Comparison of ENCODE assay signal across 14 mouse cellular contexts in the genomic region with DNA sequence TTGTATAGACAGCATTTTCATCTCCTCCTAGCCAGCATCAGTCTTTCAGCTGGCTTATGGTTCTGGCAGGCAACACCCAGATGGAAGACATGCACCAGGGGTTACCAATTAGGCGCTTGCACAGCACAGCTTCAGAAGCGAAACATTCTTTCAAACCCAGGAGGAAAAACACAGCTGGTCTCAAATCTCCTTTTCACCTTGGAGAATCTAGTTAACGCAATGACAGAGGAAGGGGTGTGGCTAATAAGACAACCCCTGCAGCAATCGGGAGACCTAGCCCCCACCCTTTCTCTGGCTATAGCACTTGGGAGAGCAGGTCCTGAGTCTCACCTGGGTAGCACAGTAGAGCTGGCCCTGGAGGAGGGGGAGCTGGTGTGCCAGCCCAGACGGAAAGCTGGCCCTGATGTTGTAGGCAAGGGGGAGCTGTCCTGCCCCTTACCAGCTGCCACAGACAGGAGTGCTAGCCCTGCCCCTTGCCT.
DNase-seq lines count a peak whose midpoint lies in the region; ATAC-seq lines count a peak whose summit lies in the region.
"Had no signal": no experiment of that assay in that cellular context is flagged by ENCODE, and none has a peak within 500 bp of the region (broad histone marks: within the 10 kb centered on the region; RNA-seq: fewer than 3 reads in every experiment).

No protein-coding gene starts in this region.

- no peak overlapping the region for H3K4me2 ChIP-seq in forebrain, embryonic 15.5 days (replicated peaks)
- no peak overlapping the region for H3K4me2 ChIP-seq in forebrain, embryonic 11.5 days (ENCODE audit: low read depth, low read length, severe bottlenecking)
- peak overlapping the region; percentile 43 for H3K4me2 ChIP-seq in kidney, embryonic 15.5 days
- no peak overlapping the region for H3K4me2 ChIP-seq in hindbrain, embryonic 14.5 days (replicated peaks)

- no peaks in the 10 kb centered on the region for H3K27me3 ChIP-seq in forebrain, embryonic 15.5 days
- H3K27me3 ChIP-seq in forebrain, embryonic 11.5 days (ENCODE audit: control insufficient read depth, insufficient read depth, low read length): no peaks in the 10 kb centered on the region
- H3K27me3 ChIP-seq in kidney, embryonic 15.5 days: no peaks in the 10 kb centered on the region
- H3K27me3 ChIP-seq in hindbrain, embryonic 14.5 days (ENCODE audit: control insufficient read depth, insufficient read depth, low read length): no peaks in the 10 kb centered on the region
- H3K27me3 ChIP-seq: Patski had no signal

- no peak overlapping the region for H3K9ac ChIP-seq in forebrain, embryonic 15.5 days (replicated peaks)
- no peak overlapping the region for H3K9ac ChIP-seq in forebrain, embryonic 11.5 days (ENCODE audit: low read length)
- H3K9ac ChIP-seq in kidney, embryonic 15.5 days: no peak overlapping the region
- H3K9ac ChIP-seq in hindbrain, embryonic 14.5 days: no peak overlapping the region
- H3K9ac ChIP-seq: liver, postnatal 0 days had no signal

- DNase-seq in forebrain, embryonic 11.5 days (ENCODE audit: low spot score): no peak
- DNase-seq in kidney, postnatal 36 days: no peak
- peak; percentile 52 for DNase-seq in ES-CJ7 (ENCODE audit: low read depth, low spot score)
- no peak for DNase-seq in hindbrain, embryonic 14.5 days (ENCODE audit: low spot score)
- no peak for DNase-seq in layer of hippocampus, adult 9-11 months
- DNase-seq in urinary bladder, adult 2 months (ENCODE audit: low spot score): no peak
- DNase-seq: adrenal gland, postnatal 14 days; cerebellum, adult 9-11 months; gastrocnemius, postnatal 14 days; kidney, postnatal 14 days; liver, postnatal 0 days had no signal

- WGBS in forebrain, embryonic 15.5 days: 48% methylated on average over 5 of the region's 5 CpGs
- 51% methylated on average over 5 of the region's 5 CpGs for WGBS in forebrain, embryonic 11.5 days
- WGBS in kidney, embryonic 15.5 days: 24% methylated on average over 5 of the region's 5 CpGs
- 46% methylated on average over 5 of the region's 5 CpGs for WGBS in hindbrain, embryonic 14.5 days

- H3K36me3 ChIP-seq in forebrain, embryonic 15.5 days: no peaks in the 10 kb centered on the region
- H3K36me3 ChIP-seq in forebrain, embryonic 11.5 days (ENCODE audit: control insufficient read depth, insufficient read depth, low read length): no peaks in the 10 kb centered on the region
- H3K36me3 ChIP-seq in kidney, embryonic 15.5 days: no peaks in the 10 kb centered on the region
- H3K36me3 ChIP-seq in hindbrain, embryonic 14.5 days (replicated peaks; ENCODE audit: control insufficient read depth, insufficient read depth): no peaks in the 10 kb centered on the region

- no peaks in the 10 kb centered on the region for H3K4me1 ChIP-seq in forebrain, embryonic 15.5 days
- no peaks in the 10 kb centered on the region for H3K4me1 ChIP-seq in forebrain, embryonic 11.5 days (replicated peaks; ENCODE audit: control insufficient read depth, insufficient read depth, low read length)
- peaks cover 10% of the 10 kb centered on the region for H3K4me1 ChIP-seq in kidney, embryonic 15.5 days
- no peaks in the 10 kb centered on the region for H3K4me1 ChIP-seq in hindbrain, embryonic 14.5 days (replicated peaks; ENCODE audit: control insufficient read depth, insufficient read depth, low read length)

- no peak overlapping the region for H3K4me3 ChIP-seq in forebrain, embryonic 15.5 days
- no peak overlapping the region for H3K4me3 ChIP-seq in forebrain, embryonic 11.5 days (ENCODE audit: low read depth, low read length)
- H3K4me3 ChIP-seq in kidney, embryonic 15.5 days (replicated peaks): no peak overlapping the region
- no peak overlapping the region for H3K4me3 ChIP-seq in hindbrain, embryonic 14.5 days (replicated peaks; ENCODE audit: low read length)

- no peak overlapping the region for H3K27ac ChIP-seq in forebrain, embryonic 15.5 days (replicated peaks)
- H3K27ac ChIP-seq in forebrain, embryonic 11.5 days (ENCODE audit: low read depth, low read length): no peak overlapping the region
- peak overlapping the region; percentile 51 for H3K27ac ChIP-seq in kidney, embryonic 15.5 days
- 0 out of 2 replicates have a peak overlapping the region, but pooled peaks have one; percentile 11 for H3K27ac ChIP-seq in hindbrain, embryonic 14.5 days

- ATAC-seq in forebrain, embryonic 15.5 days (replicated peaks): 0 out of 2 replicates have a peak, but pooled peaks have one; percentile 35
- ATAC-seq in forebrain, embryonic 11.5 days (replicated peaks; ENCODE audit: low FRiP score): no peak
- peak; percentile 56 for ATAC-seq in kidney, embryonic 15.5 days (replicated peaks; ENCODE audit: low FRiP score)
- ATAC-seq in hindbrain, embryonic 14.5 days (ENCODE audit: low FRiP score): peak; percentile 65; the same call in 1 of the 2 replicates
- ATAC-seq: liver, postnatal 0 days; Patski had no signal

- no peaks in the 10 kb centered on the region for H3K9me3 ChIP-seq in forebrain, embryonic 15.5 days
- H3K9me3 ChIP-seq in forebrain, embryonic 11.5 days (ENCODE audit: control insufficient read depth, low read length): no peaks in the 10 kb centered on the region
- 0 out of 2 replicates have a peak, but pooled peaks cover 3% of the 10 kb centered on the region for H3K9me3 ChIP-seq in kidney, embryonic 15.5 days (replicated peaks)
- H3K9me3 ChIP-seq in hindbrain, embryonic 14.5 days (ENCODE audit: control insufficient read depth, low read length): no peaks in the 10 kb centered on the region

Comparison
In these comparisons a context has a peak if more than half of its experiments do, and no peak if none do; other contexts are left out.
1. H3K27ac ChIP-seq: peak in kidney, embryonic 15.5 days (single experiment) and hindbrain, embryonic 14.5 days (single experiment); none in forebrain, embryonic 15.5 days (single experiment) and forebrain, embryonic 11.5 days (single experiment).